Mouse (Mus musculus) adrenal gland (tissue): ENCODE measurements around the gene Zfp991.
"Not testable (repeated sequence)": the region's sequence is repeated elsewhere in the genome, so short reads cannot be mapped to it uniquely, and the experiment has no call there.

Experiments used
- intact Hi-C: fragments of 180-260 bp; cut with DNase I; formaldehyde crosslinking; loops from one replicate; pipeline ENCODE4 v1.15.1; 2025

The Zfp991 gene

DNA sequence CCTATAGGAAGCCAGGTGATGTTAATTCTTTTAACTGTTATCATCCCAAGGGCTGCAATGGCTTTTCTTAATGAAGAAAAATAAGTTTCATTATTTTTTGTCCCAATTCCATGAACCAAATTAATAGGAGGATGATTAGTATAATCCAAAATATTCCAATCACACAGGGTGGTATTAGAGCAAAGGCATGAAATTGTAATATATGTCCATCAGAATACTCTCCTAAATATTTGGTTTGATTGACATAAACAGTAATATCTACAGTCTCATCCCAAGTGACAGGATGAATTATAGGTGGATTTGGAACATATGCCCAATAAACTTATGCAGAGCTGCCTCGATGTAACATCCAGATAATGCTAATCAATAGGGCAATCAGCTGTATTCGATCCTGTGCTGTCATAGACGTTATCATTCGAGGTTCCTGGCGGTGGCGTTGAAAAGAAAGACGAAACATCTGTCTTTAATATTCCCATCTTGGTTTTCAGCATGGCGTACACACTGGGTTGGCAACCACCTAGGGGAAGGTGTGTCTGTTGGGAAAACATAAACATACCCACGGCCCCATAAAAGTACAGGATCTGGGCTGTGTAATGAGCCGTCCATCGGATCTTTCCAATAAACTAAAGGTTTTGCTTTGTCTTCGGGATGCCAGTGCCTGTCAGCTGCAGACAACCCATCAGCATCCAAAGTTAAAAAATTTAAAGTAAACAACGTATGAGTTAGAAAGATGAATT is 50.3 kb downstream of the Zfp991 start:
- intact Hi-C loops, result not testable (repeated sequence)

GRCm38 (mm10) chr4:147186824-147187223 is 55.0 kb downstream of the Zfp991 start:
- intact Hi-C loops, result not testable (repeated sequence)

DNA sequence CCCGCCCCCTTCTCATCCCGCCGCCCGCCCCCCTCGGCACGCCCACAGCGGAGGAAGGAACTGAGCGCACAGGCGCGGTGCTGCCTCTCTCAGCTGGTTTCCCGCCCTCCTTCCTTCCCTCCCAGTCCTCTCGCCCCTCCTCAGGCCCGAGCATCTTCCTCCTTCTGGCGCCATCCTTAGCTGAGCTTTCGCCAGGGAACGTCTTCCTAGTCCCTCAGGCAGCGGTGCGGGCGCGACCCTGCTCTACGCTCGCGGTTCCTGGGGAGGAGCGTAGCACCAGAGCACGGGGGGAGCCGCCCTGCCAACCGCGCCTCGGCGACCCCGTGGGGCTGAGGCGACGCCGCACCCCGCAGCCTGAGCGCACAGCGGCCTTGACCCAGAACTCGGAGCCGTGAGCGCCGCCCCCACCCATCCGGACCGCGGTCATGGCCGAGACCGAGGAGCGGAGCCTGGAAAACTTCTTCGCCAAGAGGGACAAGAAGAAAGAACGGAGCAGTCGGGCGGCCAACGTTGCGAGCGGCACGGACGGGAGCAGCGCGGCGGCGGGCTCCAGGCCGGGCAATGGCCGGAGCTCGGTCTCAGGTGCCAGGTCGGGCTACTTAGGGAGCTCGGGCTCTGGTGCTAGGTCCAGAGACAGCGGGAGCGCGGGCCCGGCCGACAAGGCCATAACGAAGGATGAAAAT is 55.6 kb downstream of the Zfp991 start:
- intact Hi-C loops, result not testable (repeated sequence)

GRCm38 (mm10) chr4:147195186-147195585 is 63.3 kb downstream of the Zfp991 start:
- intact Hi-C loops, result not testable (repeated sequence)

- intact Hi-C loops, result not testable (repeated sequence)
Observed at GRCm38 (mm10) chr4:147197210-147197609, 65.4 kb downstream of the Zfp991 start.

- intact Hi-C loops, result not testable (repeated sequence)
Observed at GRCm38 (mm10) chr4:147199055-147199750, 67.4 kb downstream of the Zfp991 start.

GRCm38 (mm10) chr4:147201920-147202660 is 70.3 kb downstream of the Zfp991 start:
- intact Hi-C loops, result not testable (repeated sequence)

- intact Hi-C loops, result not testable (repeated sequence)
Observed at GRCm38 (mm10) chr4:147212182-147212928, 80.5 kb downstream of the Zfp991 start.

DNA sequence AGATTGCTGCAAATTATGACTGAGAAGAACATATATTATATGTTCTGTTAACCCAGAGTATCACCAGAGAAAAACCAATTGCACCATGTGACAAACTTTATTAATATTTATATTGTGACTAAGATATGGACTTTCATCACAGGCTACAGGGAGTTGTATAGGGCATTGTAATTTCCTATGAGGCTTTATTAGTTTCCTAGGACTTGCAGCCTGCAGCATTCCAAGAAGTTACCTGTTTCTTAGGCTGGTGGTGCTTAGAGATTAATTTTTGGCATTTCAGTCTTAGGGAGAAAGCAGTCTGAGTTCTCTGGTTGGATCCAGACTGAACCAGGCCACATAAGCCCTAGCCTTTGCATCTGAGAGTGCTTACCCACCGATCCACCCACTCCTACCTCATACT is 82.4 kb downstream of the Zfp991 start:
- intact Hi-C loops, result not testable (repeated sequence)

- intact Hi-C loops, result not testable (repeated sequence)
Observed at GRCm38 (mm10) chr4:147217676-147218075, 85.8 kb downstream of the Zfp991 start.

GRCm38 (mm10) chr4:147219319-147220070 is 87.7 kb downstream of the Zfp991 start:
- intact Hi-C loops, result not testable (repeated sequence)

- intact Hi-C loops, result not testable (repeated sequence)
Observed at GRCm38 (mm10) chr4:147220226-147220625, 88.4 kb downstream of the Zfp991 start.

DNA sequence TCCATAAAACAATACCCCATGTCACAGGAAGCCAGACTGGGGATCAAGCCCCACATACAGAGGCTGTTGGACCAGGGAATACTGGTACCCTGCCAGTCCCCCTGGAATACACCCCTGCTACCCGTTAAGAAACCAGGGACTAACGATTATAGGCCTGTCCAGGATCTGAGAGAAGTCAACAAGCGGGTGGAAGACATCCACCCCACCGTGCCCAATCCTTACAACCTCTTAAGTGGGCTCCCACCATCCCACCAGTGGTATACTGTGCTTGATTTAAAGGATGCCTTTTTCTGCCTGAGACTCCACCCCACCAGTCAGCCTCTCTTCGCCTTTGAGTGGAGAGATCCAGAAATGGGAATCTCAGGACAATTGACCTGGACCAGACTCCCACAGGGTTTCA is 90.2 kb downstream of the Zfp991 start:
- intact Hi-C loops, result not testable (repeated sequence)

- intact Hi-C loops, result not testable (repeated sequence)
Observed at GRCm38 (mm10) chr4:147223778-147224435, 92.1 kb downstream of the Zfp991 start.

GRCm38 (mm10) chr4:147225616-147226015 is 93.8 kb downstream of the Zfp991 start:
- intact Hi-C loops, result not testable (repeated sequence)

- intact Hi-C loops, result not testable (repeated sequence)
Observed at GRCm38 (mm10) chr4:147230026-147230425, 98.2 kb downstream of the Zfp991 start.
